Mouse (Mus musculus) T-helper 2 cell (primary cell): ENCODE measurements around the gene Npas2.

Source experiments
- in situ Hi-C: fragments of 300-600 bp; cut with MboI, MseI; formaldehyde crosslinking; loops from one replicate; pipeline ENCODE4 v1.15.1; 2025; ENCODE audit warnings: high pct_unique_total_duplicates

The Npas2 gene

GRCm38 (mm10) chr1:39283323-39283722, 89.8 kb downstream of the Npas2 start:
- in situ Hi-C loops = no loop called here

- in situ Hi-C loops = no loop called here
Measured at GRCm38 (mm10) chr1:39284786-39285185, 91.3 kb downstream of the Npas2 start.

GRCm38 (mm10) chr1:39287076-39287475, 93.5 kb downstream of the Npas2 start:
- in situ Hi-C loops = no loop called here

GRCm38 (mm10) chr1:39287831-39288230, 94.3 kb downstream of the Npas2 start:
- in situ Hi-C loops = no loop called here

- in situ Hi-C loops = no loop called here
Measured at GRCm38 (mm10) chr1:39288425-39288824, 94.9 kb downstream of the Npas2 start.

GRCm38 (mm10) chr1:39292001-39292400, 98.5 kb downstream of the Npas2 start:
- in situ Hi-C loops = no loop called here

GRCm38 (mm10) chr1:39298294-39298693, 104.8 kb downstream of the Npas2 start:
- in situ Hi-C loops = no loop called here

GRCm38 (mm10) chr1:39300243-39300642, 106.7 kb downstream of the Npas2 start:
- in situ Hi-C loops = no loop called here

GRCm38 (mm10) chr1:39300676-39301075, 107.1 kb downstream of the Npas2 start:
- in situ Hi-C loops = no loop called here

GRCm38 (mm10) chr1:39302246-39302645, 108.7 kb downstream of the Npas2 start:
- in situ Hi-C loops = no loop called here

- in situ Hi-C loops = no loop called here
Measured at GRCm38 (mm10) chr1:39303054-39303649, 109.6 kb downstream of the Npas2 start.

GRCm38 (mm10) chr1:39307291-39307690, 113.8 kb downstream of the Npas2 start:
- in situ Hi-C loops = no loop called here

GRCm38 (mm10) chr1:39307971-39308370, 114.4 kb downstream of the Npas2 start:
- in situ Hi-C loops = no loop called here

- in situ Hi-C loops = no loop called here
Measured at GRCm38 (mm10) chr1:39309548-39309947, 116.0 kb downstream of the Npas2 start.

GRCm38 (mm10) chr1:39312345-39312967, 118.9 kb downstream of the Npas2 start:
- in situ Hi-C loops = loop anchor here (10.0 kb wide), 1 partner anchor 198 kb away; no protein-coding TSS in a partner anchor

GRCm38 (mm10) chr1:39313352-39314245, 120.1 kb downstream of the Npas2 start:
- in situ Hi-C loops = loop anchor here (10.0 kb wide), 1 partner anchor 199 kb away; no protein-coding TSS in a partner anchor

GRCm38 (mm10) chr1:39317935-39318334, 124.4 kb downstream of the Npas2 start:
- in situ Hi-C loops = loop anchor here (10.0 kb wide), 1 partner anchor 203 kb away; no protein-coding TSS in a partner anchor

- in situ Hi-C loops = loop anchor here (10.0 kb wide), 1 partner anchor 204 kb away; no protein-coding TSS in a partner anchor
Measured at GRCm38 (mm10) chr1:39318870-39319269, 125.3 kb downstream of the Npas2 start.

GRCm38 (mm10) chr1:39321954-39322353, 128.4 kb downstream of the Npas2 start:
- in situ Hi-C loops = loop anchor here (10.0 kb wide), 1 partner anchor 1667 kb away; no protein-coding TSS in a partner anchor

GRCm38 (mm10) chr1:39325228-39325627, 131.7 kb downstream of the Npas2 start:
- in situ Hi-C loops = loop anchor here (10.0 kb wide), 1 partner anchor 1670 kb away; no protein-coding TSS in a partner anchor

- in situ Hi-C loops = loop anchor here (10.0 kb wide), 1 partner anchor 1673 kb away; no protein-coding TSS in a partner anchor
Measured at GRCm38 (mm10) chr1:39327546-39327945, 134.0 kb downstream of the Npas2 start.
